Mouse (Mus musculus) myocyte (in vitro differentiated cells): Measurements from ENCODE around the gene Fgf13.

Source experiments
- E2F4 ChIP-seq: IDR thresholded peaks from one replicate; pipeline ENCODE4 v1.6.1; 2011; ENCODE audit warnings: mild to moderate bottlenecking, control low read depth, moderate library complexity; ENCODE audit not compliant: insufficient read depth
- MAX ChIP-seq: IDR thresholded peaks from one replicate; pipeline ENCODE4 v1.6.1; 2011; ENCODE audit warnings: low read depth, mild to moderate bottlenecking, control low read depth
- POLR2A ChIP-seq: IDR thresholded peaks from one replicate; pipeline ENCODE4 v1.6.1; 2011; ENCODE audit warnings: low read depth, mild to moderate bottlenecking, control low read depth, moderate library complexity; ENCODE audit not compliant: insufficient read length
- POLR2AphosphoS2 ChIP-seq: IDR thresholded peaks from one replicate; pipeline ENCODE4 v1.6.1; 2011; ENCODE audit warnings: low read depth, control low read depth; ENCODE audit not compliant: insufficient read length
- REST ChIP-seq: IDR thresholded peaks from one replicate; pipeline ENCODE4 v1.6.1; 2011; ENCODE audit warnings: mild to moderate bottlenecking, control low read depth, moderate library complexity; ENCODE audit not compliant: insufficient read depth, insufficient read length
- TCF12 ChIP-seq: IDR thresholded peaks from one replicate; pipeline ENCODE4 v1.6.1; 2011; ENCODE audit warnings: mild to moderate bottlenecking, control low read depth; ENCODE audit not compliant: poor library complexity, insufficient read depth, severe bottlenecking
- USF1 ChIP-seq: IDR thresholded peaks from one replicate; pipeline ENCODE4 v1.6.1; 2011; ENCODE audit warnings: low read depth, mild to moderate bottlenecking, control low read depth, moderate library complexity

- TF ChIP-seq POLR2A (no peak), REST (no peak), TCF12 (no peak), USF1 (no peak), MAX (no peak), POLR2AphosphoS2 (no peak), E2F4 (no peak)
These were observed 316.3 kb downstream of the Fgf13 start for GRCm38 (mm10) chrX:59251576-59251975.
